Mouse (Mus musculus) CD4-positive, CD25-positive, alpha-beta regulatory T cell, adult 9 weeks (primary cell): ENCODE measurements around the gene Zfp934. TPM values are rescaled to one million over a fixed set of nuclear protein-coding genes. Genes with fewer than 3 reads are reported as not detected.

Source experiments
- polyA plus RNA-seq: library from polyadenylated mRNA; unstranded; fragments of 100-300 nt; shearing (Covaris generic); gene quantifications from one replicate; pipeline ENCODE4 v1.2.1, GENCODE M21; 2017

The Zfp934 gene
- polyA plus RNA-seq, result 12.4 TPM

DNA sequence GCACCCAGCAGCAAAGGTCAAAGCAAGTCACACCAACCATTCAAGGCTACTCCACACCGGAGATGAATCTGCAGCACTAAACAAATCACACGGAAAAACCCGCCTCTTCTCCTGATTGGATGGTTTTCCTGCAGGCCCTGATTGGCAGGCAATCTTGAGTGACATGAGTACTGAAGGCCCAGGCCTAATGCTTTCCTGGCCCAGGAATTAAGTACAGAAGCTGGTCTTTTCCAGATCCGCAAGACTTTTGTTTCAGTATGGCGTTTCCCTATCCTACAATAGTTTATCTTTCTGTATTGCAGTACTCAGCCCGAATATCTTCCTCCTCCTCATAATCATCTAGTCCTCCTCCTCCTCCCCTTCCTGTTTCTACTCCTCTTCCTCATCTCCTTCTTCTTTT lies at the start of gene Zfp934:
Zfp934 (minus strand) TSS at position 101 of the 400 bp plus-strand sequence.

DNA sequence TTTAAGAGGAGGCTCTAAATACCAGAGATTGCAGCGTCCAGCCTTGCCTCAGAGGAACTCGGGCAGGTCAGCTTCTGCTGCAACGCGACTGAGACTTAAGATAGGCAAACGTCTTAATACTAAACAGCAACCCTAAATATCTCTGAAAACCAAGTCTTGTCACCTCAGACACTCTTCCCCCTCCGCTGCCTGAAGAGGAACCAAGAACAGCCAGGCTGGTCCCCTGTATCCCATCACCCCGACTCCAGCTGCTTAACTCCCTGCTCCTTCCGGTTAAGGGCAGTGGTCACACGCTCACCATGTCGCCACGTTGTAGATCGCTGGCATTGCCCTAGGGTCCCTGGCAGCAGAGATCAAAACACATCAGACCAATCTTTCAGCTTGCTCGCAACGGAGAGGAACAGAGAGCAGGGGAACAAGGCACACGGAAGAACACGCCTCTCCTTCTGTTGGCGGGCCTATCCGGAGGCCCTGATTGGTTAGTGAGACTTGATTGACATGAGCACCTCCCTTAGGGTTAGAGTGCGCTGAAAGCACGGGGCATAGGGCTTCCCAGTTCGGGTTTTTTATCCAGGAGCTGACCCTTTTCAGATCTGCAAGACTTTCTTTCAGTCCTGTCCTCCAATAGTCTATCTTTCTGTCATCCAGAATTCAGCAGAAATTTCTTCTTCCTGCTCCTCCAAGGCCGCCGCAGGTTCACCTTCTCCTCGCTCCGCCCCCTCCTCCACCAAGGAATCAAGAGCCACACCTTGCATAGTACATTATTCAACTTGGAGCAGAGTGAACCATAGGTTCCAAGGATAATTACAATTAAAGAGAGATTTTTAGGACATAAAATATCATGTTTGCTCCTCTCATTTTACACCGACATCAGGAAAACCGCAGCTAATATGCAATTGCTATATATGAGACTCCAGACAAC lies 12.5 kb downstream of the Zfp934 start, which contains the start of gene Zfp935:
Zfp935 (minus strand) TSS at position 323 of the 922 bp plus-strand sequence.

DNA sequence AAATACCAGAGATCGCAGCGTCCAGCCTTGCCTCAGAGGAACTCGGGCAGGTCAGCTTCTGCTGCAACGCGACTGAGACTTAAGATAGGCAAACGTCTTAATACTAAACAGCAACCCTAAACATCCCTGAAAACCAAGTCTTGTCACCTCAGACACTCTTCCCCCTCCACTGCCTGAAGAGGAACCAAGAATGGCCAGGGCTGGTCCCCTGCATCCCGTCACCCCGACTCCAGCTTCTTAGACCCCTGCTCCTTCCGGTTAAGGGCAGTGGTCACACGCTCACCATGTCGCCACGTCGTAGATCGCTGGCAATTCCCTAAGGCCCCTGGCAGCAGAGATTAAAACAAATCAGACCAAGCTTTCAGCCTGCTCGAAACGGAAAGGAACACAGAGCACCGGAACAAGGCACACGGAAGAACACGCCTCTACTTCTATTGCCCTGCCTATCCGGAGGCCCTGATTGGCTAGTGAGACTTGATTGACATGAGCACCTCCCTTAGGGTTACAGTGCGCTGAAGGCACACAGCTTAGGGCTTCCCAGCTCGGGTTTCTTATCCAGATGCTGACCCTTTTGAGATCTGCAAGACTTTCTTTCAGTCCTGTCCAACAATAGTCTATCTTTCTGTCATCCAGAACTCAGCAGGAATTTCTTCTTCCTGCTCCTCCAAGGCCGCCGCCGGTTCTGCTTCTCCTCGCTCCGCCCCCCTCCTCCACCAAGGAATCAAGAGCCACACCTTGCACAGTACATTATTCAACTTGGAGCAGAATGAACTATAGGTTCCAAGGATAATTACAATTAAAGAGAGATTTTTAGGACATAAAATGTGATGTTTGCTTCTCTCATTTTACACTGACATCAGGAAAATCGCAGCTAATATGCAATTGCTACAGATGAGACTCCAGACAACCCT lies 104.3 kb downstream of the Zfp934 start, which contains the start of gene Gm49359:
Gm49359 (minus strand) TSS at position 409 of the 911 bp plus-strand sequence.

Other genes with a start within 250 kb of the Zfp934 start
- gene Gm3604, start 188.0 kb downstream of the Zfp934 start, polyA plus RNA-seq, result 5.3 TPM
- gene Gm49359, start 104.4 kb downstream of the Zfp934 start, polyA plus RNA-seq, result 17.6 TPM
- gene Zfp935, start 12.7 kb downstream of the Zfp934 start, polyA plus RNA-seq, result not detected
- 2.8 TPM for gene 6720489N17Rik, start 53.0 kb upstream of the Zfp934 start, polyA plus RNA-seq
- 21.4 TPM for gene Platr25, start 189.5 kb upstream of the Zfp934 start, polyA plus RNA-seq
- gene Gm5141, start 214.6 kb upstream of the Zfp934 start, polyA plus RNA-seq, result 8.5 TPM